ENCODE assay signal across 20 mouse cellular contexts in the genomic region with DNA sequence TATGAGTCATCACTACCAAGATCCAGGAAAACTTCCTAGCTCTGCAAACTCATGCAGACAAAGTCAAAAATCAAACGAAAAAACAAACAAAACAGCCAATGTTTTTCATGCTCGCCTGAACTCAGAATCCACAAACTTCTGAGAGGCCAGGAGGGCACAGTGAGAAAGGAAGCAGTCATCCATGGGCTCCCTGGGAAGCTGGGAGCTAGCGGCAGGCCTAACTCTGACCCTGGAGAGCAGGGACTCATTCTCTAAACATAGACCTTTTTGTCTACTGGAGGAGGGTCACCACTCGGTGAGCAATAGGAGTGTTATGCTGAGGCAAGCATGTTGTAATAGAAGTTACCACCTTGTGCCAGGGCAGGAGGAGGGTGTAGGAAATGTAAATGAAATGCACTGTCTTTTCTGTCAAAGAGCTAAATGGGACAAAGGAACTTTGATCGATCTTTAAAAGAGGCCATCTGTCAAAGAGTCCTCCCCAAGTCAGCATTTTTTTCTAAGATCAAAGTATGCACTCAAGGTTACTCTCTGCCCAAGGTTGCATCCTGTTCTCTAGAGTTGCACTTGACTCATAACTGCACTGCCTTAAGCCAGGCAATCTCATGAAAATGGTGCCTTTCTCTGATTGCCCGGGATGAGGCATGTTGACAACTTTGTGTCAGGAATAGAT. TPM values are rescaled to one million over a fixed set of nuclear protein-coding genes. Genes with fewer than 3 reads are reported as not detected.
DNase-seq lines count a peak whose midpoint lies in the region; TF ChIP-seq lines count a peak whose summit lies in the region.
"Had no signal": no experiment of that assay in that cellular context is flagged by ENCODE, and none has a peak within 500 bp of the region (broad histone marks: within the 10 kb centered on the region; RNA-seq: fewer than 3 reads in every experiment).

No protein-coding gene starts in this region.

- DNase-seq in embryo, embryonic 10 days (ENCODE audit: low spot score), result peak; percentile 8
- DNase-seq in embryo, embryonic 9.5 days (ENCODE audit: extremely low spot score), result no peak
- no peak for DNase-seq in layer of hippocampus, adult 2 months (ENCODE audit: low spot score in 2 of 2)
- DNase-seq in layer of hippocampus, postnatal 14 days (ENCODE audit: low spot score in 2 of 2), result no peak
- peak; percentile 44 for DNase-seq in adrenal gland, postnatal 10 days
- peak; percentile 19 to 21 for DNase-seq in kidney, postnatal 36 days
- DNase-seq in cerebellum, postnatal 14 days, result no peak
- DNase-seq in testis, postnatal 14 days (ENCODE audit: low spot score), result no peak
- DNase-seq: cerebellum, adult 8-10 months; forebrain, postnatal 0 days; heart, postnatal 10 days; right cerebral cortex, postnatal 14 days; spleen, adult 18-20 months; thymus, postnatal 36 days had no signal

- 0 out of 2 replicates have a peak overlapping the region, but pooled peaks have one; percentile 7 for H3K27ac ChIP-seq in layer of hippocampus, adult 2 months
- H3K27ac ChIP-seq: hindbrain, embryonic 12.5 days; limb, embryonic 13.5 days; liver, embryonic 15.5 days; macrophage; neural tube, embryonic 13.5 days had no signal

- TF ChIP-seq CTCF in layer of hippocampus, adult 2 months (conservative IDR thresholded peaks at IDR 0.05), result no peak

- no peak overlapping the region for H3K4me3 ChIP-seq in layer of hippocampus, adult 2 months
- H3K4me3 ChIP-seq: hindbrain, embryonic 12.5 days; limb, embryonic 13.5 days; liver, embryonic 15.5 days; neural tube, embryonic 13.5 days had no signal

RNA-seq across cellular contexts. Expression of a gene that starts 29.0 kb away (rescaled TPM):
- 10 to 100 TPM; 15.5 to 15.8 TPM for total RNA-seq in layer of hippocampus, adult 2 months (2021)
- 10 to 100 TPM; 18.7 to 22.9 TPM for total RNA-seq in layer of hippocampus, postnatal 14 days (2021)
- 1 to 10 TPM; 1.5 to 2.0 TPM for total RNA-seq in adrenal gland, postnatal 10 days (2021)
- total RNA-seq: common myeloid progenitor, adult 5-6 weeks had no signal

Comparison
In these comparisons a context has a peak if more than half of its experiments do, and no peak if none do; other contexts are left out.
1. DNase-seq: peak in embryo, embryonic 10 days (single experiment), adrenal gland, postnatal 10 days (single experiment) and kidney, postnatal 36 days (2 of 2); none in embryo, embryonic 9.5 days (single experiment), layer of hippocampus, adult 2 months (0 of 2), layer of hippocampus, postnatal 14 days (0 of 2), cerebellum, postnatal 14 days (0 of 2) and testis, postnatal 14 days (single experiment).
2. RNA of a gene that starts 29.0 kb away (total RNA-seq): 18.7 to 22.9 TPM in layer of hippocampus, postnatal 14 days and 15.5 to 15.8 TPM in layer of hippocampus, adult 2 months; 1.5 to 2.0 TPM in adrenal gland, postnatal 10 days; every median in the first group is over 4 times any median in the second.